Mouse (Mus musculus): ENCODE measurements around the gene Exosc10. TPM values are rescaled to one million over a fixed set of nuclear protein-coding genes. Genes with fewer than 3 reads are reported as not detected.

Exosc10 gene
- polyA plus RNA-seq, 1 experiment from 2014 or later = 101 TPM

GRCm38 (mm10) chr4:148598826-148599225, 40.6 kb downstream of the Exosc10 start:
- Histone ChIP-seq H3K4me1 (ENCODE audit: control insufficient read depth, insufficient read depth, low read length) (no peaks in the 10 kb centered on the region), H3K4me3 (ENCODE audit: low read length) (no peak overlapping the region), H3K27ac (ENCODE audit: low read depth, low read length) (no peak overlapping the region), H3K4me2 (replicated peaks; ENCODE audit: low read depth, low read length) (no peak overlapping the region), H3K36me3 (ENCODE audit: control insufficient read depth, insufficient read depth, low read length) (peaks cover 30% of the 10 kb centered on the region), H3K9me3 (ENCODE audit: control insufficient read depth, low read length) (0 out of 2 replicates have a peak, but pooled peaks cover 5% of the 10 kb centered on the region), H3K27me3 (ENCODE audit: control insufficient read depth, insufficient read depth, low read length) (no peaks in the 10 kb centered on the region), H3K9ac (ENCODE audit: low read depth, low read length) (no peak overlapping the region)
- WGBS = 90% methylated on average over 12 of the region's 12 CpGs
- no peak for ATAC-seq (ENCODE audit: low FRiP score, low TSS enrichment)

- H3K4me2 ChIP-seq (replicated peaks; ENCODE audit: low read depth, low read length) = no peak overlapping the region
- ATAC-seq (ENCODE audit: low FRiP score, low TSS enrichment) = no peak
- 0 out of 2 replicates have a peak, but pooled peaks cover 5% of the 10 kb centered on the region for H3K9me3 ChIP-seq (ENCODE audit: control insufficient read depth, low read length)
- no peak overlapping the region for H3K4me3 ChIP-seq (ENCODE audit: low read length)
- no peak overlapping the region for H3K27ac ChIP-seq (ENCODE audit: low read depth, low read length)
- no peaks in the 10 kb centered on the region for H3K27me3 ChIP-seq (ENCODE audit: control insufficient read depth, insufficient read depth, low read length)
- no peak overlapping the region for H3K9ac ChIP-seq (ENCODE audit: low read depth, low read length)
- no peaks in the 10 kb centered on the region for H3K4me1 ChIP-seq (ENCODE audit: control insufficient read depth, insufficient read depth, low read length)
- peaks cover 15% of the 10 kb centered on the region for H3K36me3 ChIP-seq (ENCODE audit: control insufficient read depth, insufficient read depth, low read length)
- WGBS = 87% methylated on average over 4 of the region's 4 CpGs
Observed at GRCm38 (mm10) chr4:148600316-148600715, 42.1 kb downstream of the Exosc10 start.

- H3K27ac ChIP-seq (ENCODE audit: low read depth, low read length) = no peak overlapping the region
- 89% methylated on average over 4 of the region's 4 CpGs for WGBS
- no peak for ATAC-seq (ENCODE audit: low FRiP score, low TSS enrichment)
- no peak overlapping the region for H3K4me2 ChIP-seq (replicated peaks; ENCODE audit: low read depth, low read length)
- no peak overlapping the region for H3K4me3 ChIP-seq (ENCODE audit: low read length)
- peaks cover under 1% of the 10 kb centered on the region; the same call in 1 of the 2 replicates for H3K36me3 ChIP-seq (ENCODE audit: control insufficient read depth, insufficient read depth, low read length)
- H3K4me1 ChIP-seq (ENCODE audit: control insufficient read depth, insufficient read depth, low read length) = no peaks in the 10 kb centered on the region
- 0 out of 2 replicates have a peak, but pooled peaks cover 5% of the 10 kb centered on the region for H3K9me3 ChIP-seq (ENCODE audit: control insufficient read depth, low read length)
- no peaks in the 10 kb centered on the region for H3K27me3 ChIP-seq (ENCODE audit: control insufficient read depth, insufficient read depth, low read length)
- no peak overlapping the region for H3K9ac ChIP-seq (ENCODE audit: low read depth, low read length)
Observed at GRCm38 (mm10) chr4:148601871-148602270, 43.6 kb downstream of the Exosc10 start.

GRCm38 (mm10) chr4:148602357-148603120, 44.3 kb downstream of the Exosc10 start, which contains the start of gene Masp2:
TSS of gene Masp2 (plus strand) at chr4:148602554.
- no peaks in the 10 kb centered on the region for H3K4me1 ChIP-seq (ENCODE audit: control insufficient read depth, insufficient read depth, low read length)
- ATAC-seq (ENCODE audit: low FRiP score, low TSS enrichment) = no peak
- 86% methylated on average over 14 of the region's 14 CpGs for WGBS
- H3K9me3 ChIP-seq (ENCODE audit: control insufficient read depth, low read length) = 0 out of 2 replicates have a peak, but pooled peaks cover 5% of the 10 kb centered on the region
- H3K36me3 ChIP-seq (ENCODE audit: control insufficient read depth, insufficient read depth, low read length) = no peaks in the 10 kb centered on the region; the same call in 1 of the 2 replicates
- H3K9ac ChIP-seq (ENCODE audit: low read depth, low read length) = no peak within 1 kb of the TSS
- H3K27me3 ChIP-seq (ENCODE audit: control insufficient read depth, insufficient read depth, low read length) = no peaks in the 10 kb centered on the region
- no peak within 1 kb of the TSS for H3K27ac ChIP-seq (ENCODE audit: low read depth, low read length)
- H3K4me3 ChIP-seq (ENCODE audit: low read length) = no peak within 1 kb of the TSS
- no peak within 1 kb of the TSS for H3K4me2 ChIP-seq (replicated peaks; ENCODE audit: low read depth, low read length)

GRCm38 (mm10) chr4:148603376-148604139, 45.3 kb downstream of the Exosc10 start:
- Histone ChIP-seq H3K4me2 (replicated peaks; ENCODE audit: low read depth, low read length) (no peak overlapping the region), H3K27me3 (ENCODE audit: control insufficient read depth, insufficient read depth, low read length) (no peaks in the 10 kb centered on the region), H3K27ac (ENCODE audit: low read depth, low read length) (no peak overlapping the region), H3K9ac (ENCODE audit: low read depth, low read length) (no peak overlapping the region), H3K9me3 (ENCODE audit: control insufficient read depth, low read length) (0 out of 2 replicates have a peak, but pooled peaks cover 5% of the 10 kb centered on the region), H3K36me3 (ENCODE audit: control insufficient read depth, insufficient read depth, low read length) (no peaks in the 10 kb centered on the region; the same call in 1 of the 2 replicates), H3K4me1 (ENCODE audit: control insufficient read depth, insufficient read depth, low read length) (no peaks in the 10 kb centered on the region), H3K4me3 (ENCODE audit: low read length) (no peak overlapping the region)
- no peak for ATAC-seq (ENCODE audit: low FRiP score, low TSS enrichment)
- WGBS = 70% methylated on average over 10 of the region's 10 CpGs

GRCm38 (mm10) chr4:148604141-148604540, 45.9 kb downstream of the Exosc10 start:
- Histone ChIP-seq H3K4me2 (replicated peaks; ENCODE audit: low read depth, low read length) (no peak overlapping the region), H3K9ac (ENCODE audit: low read depth, low read length) (no peak overlapping the region), H3K9me3 (ENCODE audit: control insufficient read depth, low read length) (no peaks in the 10 kb centered on the region), H3K36me3 (ENCODE audit: control insufficient read depth, insufficient read depth, low read length) (no peaks in the 10 kb centered on the region), H3K4me1 (ENCODE audit: control insufficient read depth, insufficient read depth, low read length) (0 out of 2 replicates have a peak, but pooled peaks cover 3% of the 10 kb centered on the region), H3K4me3 (ENCODE audit: low read length) (no peak overlapping the region), H3K27ac (ENCODE audit: low read depth, low read length) (no peak overlapping the region), H3K27me3 (ENCODE audit: control insufficient read depth, insufficient read depth, low read length) (no peaks in the 10 kb centered on the region)
- WGBS = 77% methylated on average over 7 of the region's 7 CpGs
- ATAC-seq (ENCODE audit: low FRiP score, low TSS enrichment) = no peak

GRCm38 (mm10) chr4:148604541-148605165, 46.4 kb downstream of the Exosc10 start:
- 94% methylated on average over 3 of the region's 3 CpGs for WGBS
- Histone ChIP-seq H3K4me2 (replicated peaks; ENCODE audit: low read depth, low read length) (no peak overlapping the region), H3K27me3 (ENCODE audit: control insufficient read depth, insufficient read depth, low read length) (no peaks in the 10 kb centered on the region), H3K36me3 (ENCODE audit: control insufficient read depth, insufficient read depth, low read length) (no peaks in the 10 kb centered on the region), H3K27ac (ENCODE audit: low read depth, low read length) (no peak overlapping the region), H3K4me1 (ENCODE audit: control insufficient read depth, insufficient read depth, low read length) (0 out of 2 replicates have a peak, but pooled peaks cover 4% of the 10 kb centered on the region), H3K9me3 (ENCODE audit: control insufficient read depth, low read length) (no peaks in the 10 kb centered on the region), H3K4me3 (ENCODE audit: low read length) (no peak overlapping the region), H3K9ac (ENCODE audit: low read depth, low read length) (no peak overlapping the region)
- ATAC-seq (ENCODE audit: low FRiP score, low TSS enrichment) = no peak

- Histone ChIP-seq H3K4me2 (replicated peaks; ENCODE audit: low read depth, low read length) (no peak overlapping the region), H3K4me1 (ENCODE audit: control insufficient read depth, insufficient read depth, low read length) (0 out of 2 replicates have a peak, but pooled peaks cover 4% of the 10 kb centered on the region), H3K27me3 (ENCODE audit: control insufficient read depth, insufficient read depth, low read length) (no peaks in the 10 kb centered on the region), H3K4me3 (ENCODE audit: low read length) (no peak overlapping the region), H3K27ac (ENCODE audit: low read depth, low read length) (no peak overlapping the region), H3K9ac (ENCODE audit: low read depth, low read length) (no peak overlapping the region), H3K9me3 (ENCODE audit: control insufficient read depth, low read length) (no peaks in the 10 kb centered on the region), H3K36me3 (ENCODE audit: control insufficient read depth, insufficient read depth, low read length) (peaks cover 11% of the 10 kb centered on the region; the same call in 1 of the 2 replicates)
- no peak for ATAC-seq (ENCODE audit: low FRiP score, low TSS enrichment)
- WGBS = 30% methylated on average over 5 of the region's 5 CpGs
Observed at GRCm38 (mm10) chr4:148607758-148608157, 49.5 kb downstream of the Exosc10 start.
